Mouse (Mus musculus): ENCODE data around the gene Ccdc13. TPM values are rescaled to one million over a fixed set of nuclear protein-coding genes. Genes with fewer than 3 reads are reported as not detected.

The Ccdc13 gene
- not detected for total RNA-seq (2023)

DNA sequence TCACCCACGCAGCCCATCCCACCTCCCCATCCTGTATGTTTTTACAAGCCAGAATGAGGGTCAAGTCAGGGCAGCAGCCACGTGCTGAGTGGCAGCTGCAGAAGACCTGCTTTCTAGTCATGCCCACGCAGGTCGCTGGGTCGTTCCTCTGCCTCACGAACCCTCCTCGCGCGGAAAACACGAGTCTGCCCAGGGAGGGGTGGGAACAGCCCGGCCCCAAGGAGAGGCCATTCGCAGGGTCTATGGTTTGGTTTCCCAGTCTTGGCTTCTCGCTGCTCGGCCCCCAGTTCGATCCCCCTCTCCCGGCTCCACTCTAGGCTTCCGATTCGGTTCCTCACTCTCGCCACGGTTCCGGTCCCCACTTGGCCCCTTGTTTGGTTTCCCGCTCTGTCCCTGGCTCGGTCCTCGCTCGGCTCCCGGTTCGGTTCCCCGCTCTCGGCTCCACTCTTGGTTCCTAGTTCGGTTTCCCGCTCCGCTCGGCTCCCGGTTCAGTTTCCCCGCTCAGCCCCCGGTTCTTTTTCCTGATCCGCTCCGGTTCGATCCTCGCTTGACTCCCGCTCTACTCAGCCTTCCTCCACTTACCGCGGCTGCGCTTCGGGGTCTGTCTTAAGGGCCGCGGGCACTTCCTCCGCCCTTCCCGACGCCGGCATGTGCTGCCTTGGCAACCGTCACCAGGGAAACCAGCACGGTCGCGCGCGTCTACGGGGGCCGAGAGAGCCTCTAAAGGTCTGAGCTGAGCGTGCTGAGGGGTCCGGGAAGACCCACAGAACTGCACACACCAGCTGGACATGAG, at the start of gene Ccdc13:
TSS of gene Ccdc13 (minus strand) at position 633 of the 793 bp plus-strand sequence.

GRCm38 (mm10) chr9:121858153-121858488, 18.9 kb upstream of the Ccdc13 start, which contains the start of gene Higd1a:
Higd1a (minus strand) TSS chr9:121858362.

DNA sequence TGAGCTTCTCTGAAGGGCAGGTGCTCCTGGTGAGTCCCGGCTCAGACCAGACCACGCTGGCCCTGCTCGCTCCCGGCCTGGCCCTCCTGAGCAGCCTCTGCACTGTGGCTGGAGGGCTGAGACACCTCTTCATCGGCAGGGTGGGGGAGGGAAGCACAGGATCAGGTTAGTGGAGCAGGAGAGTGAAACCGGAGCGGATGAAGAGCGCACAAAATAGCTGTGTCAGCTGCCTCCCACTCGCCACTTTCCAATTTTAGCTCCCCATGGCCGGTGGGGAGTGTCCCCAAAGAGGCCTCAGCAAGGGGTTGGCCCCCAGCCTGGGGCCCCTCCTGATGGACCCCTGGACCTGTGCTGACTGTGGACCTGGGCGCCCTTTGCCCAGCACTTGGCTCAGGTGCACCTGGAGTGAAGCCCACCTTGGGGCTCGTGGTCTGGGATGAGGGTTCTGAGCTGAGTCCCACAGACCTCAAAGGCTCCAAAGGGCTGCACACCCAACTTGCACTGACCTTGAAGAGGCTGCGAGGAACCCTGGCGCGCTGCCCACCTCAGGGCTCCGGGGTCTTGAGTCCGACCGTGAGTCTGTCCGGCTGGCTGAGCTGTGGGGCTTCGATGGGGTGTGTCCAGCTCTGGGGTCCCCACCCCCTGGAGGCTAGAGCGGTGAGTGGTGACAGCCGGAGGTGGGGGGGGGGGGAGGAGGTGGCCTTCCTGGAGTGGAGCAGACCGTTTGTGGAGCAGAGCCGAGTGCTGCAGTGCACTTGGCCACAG, 47.3 kb downstream of the Ccdc13 start, which contains the start of gene Hhatl:
TSS of gene Hhatl (minus strand) at position 751 of the 765 bp plus-strand sequence.

GRCm38 (mm10) chr9:121777484-121778065, 61.7 kb downstream of the Ccdc13 start, which contains the start of gene Klhl40:
Klhl40 (plus strand) TSS chr9:121777607.

GRCm38 (mm10) chr9:121759091-121760081, 79.9 kb downstream of the Ccdc13 start, which contains the start of gene Zfp651:
Zfp651 (plus strand) TSS chr9:121759330.

Other genes with a start within 250 kb of the Ccdc13 start
- gene Lyzl4, start 197.4 kb downstream of the Ccdc13 start, total RNA-seq (2023) = not detected
- 1 to 10 TPM in 1 of 2 experiments, not detected in 1; 2.8 TPM for gene Vipr1, start 196.7 kb downstream of the Ccdc13 start, total RNA-seq (2023)
- 10 to 100 TPM; 23.5 to 25.5 TPM for gene Sec22c, start 134.0 kb downstream of the Ccdc13 start, total RNA-seq (2023)
- gene Ss18l2, start 129.1 kb downstream of the Ccdc13 start, total RNA-seq (2023) = 10 to 100 TPM; 18.4 to 25.7 TPM
- gene Nktr, start 120.3 kb downstream of the Ccdc13 start, total RNA-seq (2023) = 100 to 1,000 TPM; 252 to 254 TPM
- under 1 TPM in 1 of 2 experiments, not detected in 1; 0.86 TPM for gene Zfp651, start 80.1 kb downstream of the Ccdc13 start, total RNA-seq (2023)
- not detected for gene Klhl40, start 61.9 kb downstream of the Ccdc13 start, total RNA-seq (2023)
- not detected for gene Hhatl, start 47.0 kb downstream of the Ccdc13 start, total RNA-seq (2023)
- gene Higd1a, start 18.9 kb upstream of the Ccdc13 start, total RNA-seq (2023) = 10 to 100 TPM; 31.2 to 36.9 TPM
- 10 to 100 TPM; 22.2 to 23.1 TPM for gene Ackr2, start 58.9 kb upstream of the Ccdc13 start, total RNA-seq (2023)
- gene Cyp8b1, start 76.8 kb upstream of the Ccdc13 start, total RNA-seq (2023) = not detected
- gene Fam198a, start 111.5 kb upstream of the Ccdc13 start, total RNA-seq (2023) = 1 to 10 TPM in 1 of 2 experiments, under 1 TPM in 1; 0.93 to 1.3 TPM
- gene Pomgnt2, start 157.6 kb upstream of the Ccdc13 start, total RNA-seq (2023) = not detected

Measured in B cell, adult 67 days (primary cell).